Comparison of ENCODE assay signal across 22 mouse cellular contexts in the genomic region with DNA sequence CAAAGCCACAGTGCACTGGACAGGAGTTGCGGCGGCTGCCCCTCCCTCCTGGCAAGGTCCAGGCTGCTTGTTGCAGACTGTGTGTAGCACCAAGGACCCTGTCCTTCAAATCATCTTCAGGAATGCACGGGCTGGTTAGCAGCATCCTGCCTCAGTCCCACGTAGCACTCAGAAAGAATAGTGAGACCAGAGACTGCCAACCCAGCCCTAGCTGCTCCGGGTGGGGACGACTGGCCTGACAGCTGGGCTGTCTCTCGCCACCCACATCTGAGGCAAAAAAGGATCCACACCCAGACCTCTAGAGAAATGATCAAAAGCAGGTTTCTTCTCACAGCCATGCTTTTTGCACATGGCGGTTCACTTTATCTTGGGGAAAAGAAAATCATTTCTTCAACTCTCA. TPM values are rescaled to one million over a fixed set of nuclear protein-coding genes. Genes with fewer than 3 reads are reported as not detected.
"Had no signal": no experiment of that assay in that cellular context is flagged by ENCODE, and none has a peak within 500 bp of the region (broad histone marks: within the 10 kb centered on the region; RNA-seq: fewer than 3 reads in every experiment).

No protein-coding gene starts in this region.

- H3K4me3 ChIP-seq: layer of hippocampus, adult 2 months; limb, embryonic 12.5 days; liver, embryonic 13.5 days; lung, embryonic 15.5 days; megakaryocyte, embryonic 14.5 days; midbrain, embryonic 15.5 days; stomach, embryonic 15.5 days had no signal

- H3K27ac ChIP-seq: layer of hippocampus, adult 2 months; limb, embryonic 12.5 days; liver, embryonic 13.5 days; lung, embryonic 15.5 days; macrophage; midbrain, embryonic 15.5 days; stomach, embryonic 15.5 days had no signal

- ATAC-seq: liver, postnatal 0 days; midbrain, embryonic 15.5 days had no signal

- H3K4me2 ChIP-seq: limb, embryonic 12.5 days; liver, embryonic 13.5 days; lung, embryonic 15.5 days; midbrain, embryonic 11.5 days; midbrain, embryonic 15.5 days; stomach, embryonic 15.5 days had no signal

- H3K4me1 ChIP-seq: limb, embryonic 12.5 days; liver, embryonic 13.5 days; lung, embryonic 15.5 days; midbrain, embryonic 15.5 days; stomach, embryonic 15.5 days had no signal

- H3K9ac ChIP-seq: limb, embryonic 12.5 days; liver, embryonic 13.5 days; liver, postnatal 0 days; lung, embryonic 15.5 days; midbrain, embryonic 15.5 days had no signal

- H3K27me3 ChIP-seq: limb, embryonic 12.5 days; liver, embryonic 13.5 days; lung, embryonic 15.5 days; midbrain, embryonic 15.5 days; stomach, embryonic 15.5 days had no signal

- H3K9me3 ChIP-seq: limb, embryonic 12.5 days; liver, embryonic 13.5 days; lung, embryonic 15.5 days; megakaryocyte, embryonic 14.5 days; midbrain, embryonic 15.5 days; stomach, embryonic 15.5 days had no signal

- DNase-seq: kidney, adult 18-20 months; kidney, postnatal 10 days; kidney, postnatal 4 days; liver; liver, embryonic 13.5 days; liver, postnatal 0 days; lung, postnatal 14 days; thymus, postnatal 36 days had no signal

RNA-seq across cellular contexts. Expression of a gene that starts 11.1 kb away (rescaled TPM):
- total RNA-seq: layer of hippocampus, adult 2 months; layer of hippocampus, postnatal 10 days; left cerebral cortex, adult 8-10 months; monocyte, adult 5-6 weeks had no signal
- polyA plus RNA-seq: kidney, embryonic 14.5 days; limb, embryonic 12.5 days; liver, embryonic 13.5 days; liver, postnatal 0 days; macrophage; midbrain, embryonic 11.5 days; spleen, adult 2 months had no signal

RNA-seq across cellular contexts. Expression of a gene that starts 51.1 kb away (rescaled TPM):
- total RNA-seq: layer of hippocampus, adult 2 months; layer of hippocampus, postnatal 10 days; monocyte, adult 5-6 weeks had no signal
- polyA plus RNA-seq: liver, embryonic 13.5 days; liver, postnatal 0 days; macrophage; midbrain, embryonic 11.5 days; midbrain, embryonic 15.5 days; neural tube, embryonic 14.5 days had no signal
